In the genomic region with DNA sequence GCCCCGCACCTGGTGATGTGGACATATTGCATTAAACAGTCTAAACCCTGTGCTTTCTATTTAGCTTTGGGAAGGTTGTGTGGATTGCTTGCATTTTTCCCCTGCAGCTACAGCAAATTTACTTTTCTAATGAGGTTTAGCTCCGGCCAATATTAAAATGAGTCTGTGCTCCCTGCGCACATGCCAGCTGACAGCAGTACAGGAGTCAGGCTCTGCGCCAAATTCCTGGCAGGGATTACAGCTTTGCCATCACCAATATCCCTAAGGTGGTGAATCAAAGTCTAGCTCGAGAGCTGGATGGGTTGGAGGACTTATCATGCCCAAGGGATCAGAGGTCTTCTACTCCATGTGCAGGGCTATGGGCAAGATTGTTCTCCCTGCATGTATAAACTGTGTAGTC, we compare ENCODE assay signal across 16 mouse cellular contexts. TPM values are rescaled to one million over a fixed set of nuclear protein-coding genes. Genes with fewer than 3 reads are reported as not detected.
DNase-seq lines count a peak whose midpoint lies in the region; ATAC-seq lines count a peak whose summit lies in the region.
"Had no signal": no experiment of that assay in that cellular context is flagged by ENCODE, and none has a peak within 500 bp of the region (broad histone marks: within the 10 kb centered on the region; RNA-seq: fewer than 3 reads in every experiment).

No protein-coding gene starts in this region.

- no peak for ATAC-seq in hindbrain, embryonic 15.5 days (ENCODE audit: low FRiP score, low read depth)

- peaks cover 51% of the 10 kb centered on the region for H3K4me1 ChIP-seq in hindbrain, embryonic 15.5 days (replicated peaks)

- DNase-seq in kidney, adult 18-20 months = peak; percentile 24
- no peak for DNase-seq in kidney, postnatal 10 days
- peak; percentile 71 for DNase-seq in brain, adult 2 months (ENCODE audit: low read depth, low spot score)
- DNase-seq in cerebellum, adult 8-10 months = peak; percentile 6
- no peak for DNase-seq in heart, postnatal 25 days (ENCODE audit: low spot score)
- DNase-seq in frontal cortex, adult 2 months (ENCODE audit: extremely low spot score in 1 of 2, low spot score in 1 of 2) = no peak
- DNase-seq in urinary bladder, postnatal 4 days (ENCODE audit: low spot score in 2 of 2) = no peak
- DNase-seq: gastrocnemius, postnatal 10 days; kidney, postnatal 14 days; thymus, postnatal 4 days had no signal

- intact Hi-C loops in heart, postnatal 25 days (cut with DNase I) = no loop called here

- H3K4me2 ChIP-seq in hindbrain, embryonic 15.5 days = peak overlapping the region; percentile 80
- H3K4me2 ChIP-seq: heart, embryonic 11.5 days had no signal

- H3K9ac ChIP-seq in hindbrain, embryonic 15.5 days = peak overlapping the region; percentile 5; the same call in 1 of the 2 replicates

- H3K27me3 ChIP-seq in hindbrain, embryonic 15.5 days = no peaks in the 10 kb centered on the region

- H3K36me3 ChIP-seq in hindbrain, embryonic 15.5 days = no peaks in the 10 kb centered on the region; the same call in 1 of the 2 replicates

- WGBS in hindbrain, embryonic 15.5 days = 30% methylated on average over 5 of the region's 5 CpGs

- H3K4me3 ChIP-seq in hindbrain, embryonic 15.5 days = peak overlapping the region; percentile 92

- H3K27ac ChIP-seq in hindbrain, embryonic 15.5 days (replicated peaks) = 0 out of 2 replicates have a peak overlapping the region, but pooled peaks have one; percentile 40

- no peaks in the 10 kb centered on the region for H3K9me3 ChIP-seq in hindbrain, embryonic 15.5 days

RNA-seq across cellular contexts. Expression of a gene that starts 3.6 kb away (rescaled TPM):
- polyA plus RNA-seq in hindbrain, embryonic 15.5 days (2015; fragmentation: Nextera tagmentation; extraction: Ambion mirVana) = 41.1 and 51.0 TPM in 2 replicates
- not detected for total RNA-seq in heart, postnatal 25 days (2021)
- 192 and 233 TPM in 2 replicates for polyA plus RNA-seq in frontal cortex, adult 2 months (2012; rRNA removed)
- total RNA-seq: hematopoietic stem cell, adult 5-6 weeks; liver, adult 2 months had no signal
- polyA plus RNA-seq: liver, adult 2 months; lung, embryonic 16.5 days; small intestine, adult 2 months had no signal

Comparison
In these comparisons a context has a peak if more than half of its experiments do, and no peak if none do; other contexts are left out.
1. DNase-seq: peak in kidney, adult 18-20 months (single experiment), brain, adult 2 months (single experiment) and cerebellum, adult 8-10 months (single experiment); none in kidney, postnatal 10 days (single experiment), heart, postnatal 25 days (single experiment), frontal cortex, adult 2 months (0 of 2) and urinary bladder, postnatal 4 days (0 of 2).